Comparison of ENCODE assay signal across 20 mouse cellular contexts in the genomic region with DNA sequence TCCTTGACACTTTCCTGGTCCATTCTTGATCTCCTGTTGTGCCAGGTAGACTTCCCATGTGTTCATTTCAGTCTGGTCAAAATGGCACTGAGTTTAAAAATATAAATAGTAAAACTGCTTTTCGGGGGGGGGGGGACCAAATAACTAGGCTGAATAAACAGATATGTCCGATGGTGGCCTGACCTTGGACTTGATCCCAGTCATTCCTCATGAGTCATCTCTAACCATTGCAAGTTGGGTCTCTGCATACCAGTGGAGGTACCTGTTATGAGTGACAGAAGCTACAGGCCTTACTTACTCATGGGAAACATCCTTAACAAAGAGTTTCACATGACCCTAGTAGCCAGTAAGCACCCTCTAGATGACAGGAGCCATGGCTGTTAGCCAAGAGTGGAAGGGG.
DNase-seq lines count a peak whose midpoint lies in the region; ATAC-seq lines count a peak whose summit lies in the region.
"Had no signal": no experiment of that assay in that cellular context is flagged by ENCODE, and none has a peak within 500 bp of the region (broad histone marks: within the 10 kb centered on the region; RNA-seq: fewer than 3 reads in every experiment).

No protein-coding gene starts in this region.

- no peak overlapping the region for H3K27ac ChIP-seq in intestine, embryonic 16.5 days (ENCODE audit: low read length)
- H3K27ac ChIP-seq: embryonic facial prominence, embryonic 15.5 days; forebrain, embryonic 15.5 days; heart, embryonic 15.5 days had no signal

- no peaks in the 10 kb centered on the region for H3K27me3 ChIP-seq in intestine, embryonic 16.5 days (replicated peaks; ENCODE audit: control insufficient read depth, insufficient read depth, low read length)
- H3K27me3 ChIP-seq: embryonic facial prominence, embryonic 15.5 days; heart, embryonic 15.5 days had no signal

- no peaks in the 10 kb centered on the region for H3K9me3 ChIP-seq in intestine, embryonic 16.5 days (ENCODE audit: control insufficient read depth, low read length)
- H3K9me3 ChIP-seq: embryonic facial prominence, embryonic 15.5 days; forebrain, embryonic 15.5 days; heart, embryonic 15.5 days; hindbrain, embryonic 13.5 days had no signal

- no peak overlapping the region for H3K9ac ChIP-seq in intestine, embryonic 16.5 days (ENCODE audit: low read depth, low read length)
- H3K9ac ChIP-seq: embryonic facial prominence, embryonic 15.5 days; forebrain, embryonic 15.5 days; heart, embryonic 15.5 days had no signal

- 73% methylated on average over 2 of the region's 2 CpGs for WGBS in intestine, embryonic 16.5 days

- DNase-seq in 3T3-L1 (ENCODE audit: low read depth, low spot score): peak; percentile 85
- peak; percentile 79 for DNase-seq in Muller cell, postnatal 12 days (ENCODE audit: inconsistent ontology term)
- DNase-seq in adrenal gland, postnatal 10 days: peak; percentile 28
- DNase-seq in fibroblast of lung, adult 2 months (ENCODE audit: low read depth): peak; percentile 35
- DNase-seq in neural tube, embryonic 10.5 days (ENCODE audit: extremely low spot score, low spot score): no peak
- DNase-seq in thymus, postnatal 0 days (ENCODE audit: low spot score): no peak
- DNase-seq: embryo, embryonic 11 days; heart, adult 18-20 months; heart, postnatal 14 days; kidney, adult 18-20 months had no signal

- no peaks in the 10 kb centered on the region for H3K36me3 ChIP-seq in intestine, embryonic 16.5 days (ENCODE audit: control insufficient read depth, insufficient read depth, low read length)
- H3K36me3 ChIP-seq: embryonic facial prominence, embryonic 15.5 days; forebrain, embryonic 15.5 days; G1E; heart, embryonic 15.5 days; hindbrain, embryonic 13.5 days had no signal

- H3K4me2 ChIP-seq in intestine, embryonic 16.5 days (ENCODE audit: low read depth, low read length): no peak overlapping the region
- H3K4me2 ChIP-seq: embryonic facial prominence, embryonic 15.5 days; forebrain, embryonic 15.5 days; heart, embryonic 11.5 days; heart, embryonic 15.5 days had no signal

- no peak for ATAC-seq in intestine, embryonic 16.5 days
- ATAC-seq: CD4-positive, CD25-positive, alpha-beta regulatory T cell, adult 4 months; forebrain, embryonic 15.5 days; hindbrain, postnatal 0 days had no signal

- no peaks in the 10 kb centered on the region for H3K4me1 ChIP-seq in intestine, embryonic 16.5 days (ENCODE audit: control insufficient read depth, insufficient read depth, low read length)

- H3K4me3 ChIP-seq in intestine, embryonic 16.5 days (ENCODE audit: low read length): no peak overlapping the region
- H3K4me3 ChIP-seq: embryonic facial prominence, embryonic 15.5 days; erythroblast, embryonic 14.5 days; forebrain, embryonic 15.5 days; heart, embryonic 15.5 days had no signal

Comparison
In these comparisons a context has a peak if more than half of its experiments do, and no peak if none do; other contexts are left out.
1. DNase-seq: peak in 3T3-L1 (single experiment), Muller cell, postnatal 12 days (single experiment), adrenal gland, postnatal 10 days (single experiment) and fibroblast of lung, adult 2 months (single experiment); none in neural tube, embryonic 10.5 days (single experiment) and thymus, postnatal 0 days (single experiment).